Mouse (Mus musculus): ENCODE results near the gene Fhad1.

The Fhad1 gene

DNA sequence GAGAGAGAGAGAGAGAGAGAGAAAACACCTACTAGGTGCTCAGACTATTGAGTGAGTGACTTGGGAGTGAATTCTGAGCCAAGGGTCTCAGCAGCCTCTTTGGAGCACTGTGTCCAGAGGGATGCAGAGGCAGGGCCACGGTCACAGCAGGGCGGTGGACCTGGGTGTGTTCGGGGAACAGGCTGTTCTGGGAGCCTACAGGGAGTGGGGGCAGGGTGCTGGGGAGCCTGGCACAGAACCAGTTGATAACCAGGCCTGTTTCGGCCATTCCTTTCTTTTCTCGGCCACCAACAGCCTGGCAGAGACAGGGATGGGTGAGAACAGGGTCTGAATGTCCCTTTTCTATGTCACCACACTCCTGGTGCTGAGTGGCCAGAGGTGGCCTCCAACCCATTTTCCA lies 152.0 kb downstream of the Fhad1 start:
- no peak for DNase-seq (ENCODE audit: low read depth)

GRCm38 (mm10) chr4:141861591-141862295 lies 153.1 kb downstream of the Fhad1 start:
- DNase-seq (ENCODE audit: low read depth), result no peak

DNA sequence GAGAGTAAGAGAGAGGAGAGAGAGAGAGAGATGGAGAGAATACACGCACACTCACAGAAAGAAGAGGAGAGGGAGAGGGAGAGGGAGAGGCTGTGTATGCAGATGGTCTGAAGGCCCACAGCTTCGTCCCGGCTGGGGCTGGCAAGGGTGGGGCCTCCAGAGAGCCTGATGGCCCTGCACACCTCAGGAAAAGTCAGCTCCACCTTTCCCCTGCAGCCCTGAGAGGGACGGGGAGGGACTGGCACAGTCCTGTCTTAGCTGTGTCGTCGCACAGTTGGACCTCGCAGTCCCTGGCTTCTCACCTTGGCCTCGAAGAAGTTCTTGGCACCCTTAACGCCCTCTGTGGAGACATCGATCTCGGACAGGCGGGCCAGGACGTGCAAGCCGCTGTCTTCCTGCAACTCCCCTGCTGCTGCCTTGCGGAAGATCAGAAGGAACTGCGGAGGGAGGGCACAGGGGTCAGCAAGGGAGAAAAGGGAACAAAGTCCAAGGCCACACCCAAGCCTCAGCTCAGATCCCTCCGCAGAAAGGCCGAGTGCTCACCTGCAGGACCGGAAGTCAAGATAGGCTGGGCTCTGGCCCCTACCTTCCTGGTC lies 154.5 kb downstream of the Fhad1 start:
- no peak for DNase-seq (ENCODE audit: low read depth)

GRCm38 (mm10) chr4:141859351-141859750 lies 155.5 kb downstream of the Fhad1 start:
- no peak for DNase-seq (ENCODE audit: low read depth)

GRCm38 (mm10) chr4:141858501-141858900 lies 156.4 kb downstream of the Fhad1 start:
- DNase-seq (ENCODE audit: low read depth), result no peak

DNA sequence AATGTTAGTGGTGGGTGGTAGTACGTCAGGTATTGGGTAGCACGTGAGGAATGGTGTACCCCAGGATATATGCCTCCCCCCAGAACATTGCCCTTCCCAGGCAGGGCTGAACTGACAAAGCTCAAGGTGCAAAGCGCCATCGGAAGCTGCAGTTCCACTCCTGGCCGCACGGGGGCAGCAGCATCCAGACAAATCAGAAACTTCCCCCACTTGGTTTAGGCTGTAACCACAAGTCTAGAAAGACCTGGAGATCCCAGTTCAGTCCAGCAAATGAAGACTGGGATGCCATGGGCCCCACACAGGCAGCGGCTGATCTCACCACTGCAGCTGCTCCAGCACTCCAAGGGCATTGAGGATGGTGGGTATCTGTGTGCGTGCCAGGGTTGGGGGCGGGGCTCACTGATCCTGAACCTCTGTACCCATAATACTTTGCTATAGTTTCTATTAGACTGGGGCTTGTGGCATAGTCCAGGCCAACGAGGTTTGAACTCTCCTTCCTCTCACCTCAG lies 157.4 kb downstream of the Fhad1 start:
- peak; percentile 79 for DNase-seq (ENCODE audit: low read depth)

GRCm38 (mm10) chr4:141853437-141853836 lies 161.4 kb downstream of the Fhad1 start:
- DNase-seq (ENCODE audit: low read depth), result peak; percentile 77

- DNase-seq (ENCODE audit: low read depth), result no peak
These were observed 168.9 kb downstream of the Fhad1 start, which contains the start of gene Ctrc for GRCm38 (mm10) chr4:141845999-141846398. TSS of gene Ctrc (minus strand) at chr4:141846359.
